ENCODE assay signal across 8 mouse cellular contexts in genomic region chr6:50526597-50527024, GRCm38 (mm10). TPM values are rescaled to one million over a fixed set of nuclear protein-coding genes. Genes with fewer than 3 reads are reported as not detected.
DNase-seq lines count a peak whose midpoint lies in the region; ATAC-seq and TF ChIP-seq lines count a peak whose summit lies in the region.

No protein-coding gene starts in this region.

- no peak for TF ChIP-seq EP300 in ES-Bruce4 (IDR thresholded peaks at IDR 0.05; ENCODE audit: insufficient read depth, low read depth, low read length)

- no peaks in the 10 kb centered on the region for H3K27me3 ChIP-seq in ES-Bruce4 (ENCODE audit: control insufficient read depth, insufficient read depth, low read length, poor library complexity, severe bottlenecking)
- 0 out of 2 replicates have a peak, but pooled peaks cover 3% of the 10 kb centered on the region for H3K27me3 ChIP-seq in forebrain, embryonic 12.5 days
- H3K27me3 ChIP-seq in kidney, adult 2 months (replicated peaks; ENCODE audit: control insufficient read depth, insufficient read depth, low read length), result no peaks in the 10 kb centered on the region
- no peaks in the 10 kb centered on the region for H3K27me3 ChIP-seq in limb, embryonic 14.5 days (ENCODE audit: control insufficient read depth, insufficient read depth, low read length)
- no peaks in the 10 kb centered on the region for H3K27me3 ChIP-seq in neural tube, embryonic 15.5 days (replicated peaks)

- peak; percentile 50 for TF ChIP-seq CTCF in ES-Bruce4 (IDR thresholded peaks at IDR 0.05; ENCODE audit: low read depth, low read length)
- TF ChIP-seq CTCF in kidney, adult 2 months (conservative IDR thresholded peaks at IDR 0.05; ENCODE audit: insufficient read depth, insufficient read length, low read depth, low read length), result peak; percentile 69

- peak; percentile 46; the same call in 1 of the 2 replicates for ATAC-seq in forebrain, embryonic 12.5 days (ENCODE audit: low FRiP score)
- ATAC-seq in limb, embryonic 14.5 days (ENCODE audit: low FRiP score, low read depth), result peak; percentile 44; the same call in 1 of the 2 replicates
- ATAC-seq in neural tube, embryonic 15.5 days (ENCODE audit: low FRiP score), result peak; percentile 45; the same call in 1 of the 2 replicates

- DNase-seq in 416B (ENCODE audit: low read depth), result peak; percentile 79
- DNase-seq in c-Kit-positive CD71-positive TER-119-positive erythroid progenitor cells, embryonic 14.5 days (ENCODE audit: low spot score), result peak; percentile 50
- DNase-seq in kidney, adult 2 months, result peak; percentile 84
- peak; percentile 92 for DNase-seq in limb, embryonic 14.5 days (ENCODE audit: low spot score)
- peak; percentile 59 to 68 for DNase-seq in urinary bladder, postnatal 36 days (ENCODE audit: low spot score in 2 of 2)

- H3K9me3 ChIP-seq in ES-Bruce4 (replicated peaks; ENCODE audit: control insufficient read depth, insufficient read depth, low read length, poor library complexity, severe bottlenecking), result no peaks in the 10 kb centered on the region
- H3K9me3 ChIP-seq in forebrain, embryonic 12.5 days, result no peaks in the 10 kb centered on the region
- H3K9me3 ChIP-seq in limb, embryonic 14.5 days (ENCODE audit: control insufficient read depth, low read length), result no peaks in the 10 kb centered on the region
- H3K9me3 ChIP-seq in neural tube, embryonic 15.5 days (replicated peaks), result no peaks in the 10 kb centered on the region

- no peak overlapping the region for H3K4me3 ChIP-seq in ES-Bruce4 (ENCODE audit: low read depth, low read length)
- no peak overlapping the region for H3K4me3 ChIP-seq in forebrain, embryonic 12.5 days (replicated peaks)
- H3K4me3 ChIP-seq in kidney, adult 2 months (ENCODE audit: insufficient read depth, low read depth, low read length), result no peak overlapping the region
- H3K4me3 ChIP-seq in limb, embryonic 14.5 days (replicated peaks; ENCODE audit: low read length), result no peak overlapping the region
- no peak overlapping the region for H3K4me3 ChIP-seq in neural tube, embryonic 15.5 days (replicated peaks)

- H3K27ac ChIP-seq in ES-Bruce4 (ENCODE audit: insufficient read depth, low read length), result no peak overlapping the region
- H3K27ac ChIP-seq in forebrain, embryonic 12.5 days, result no peak overlapping the region
- H3K27ac ChIP-seq in kidney, adult 2 months (ENCODE audit: insufficient read depth, low read depth, low read length), result no peak overlapping the region
- no peak overlapping the region; the same call in 1 of the 2 replicates for H3K27ac ChIP-seq in limb, embryonic 14.5 days (replicated peaks; ENCODE audit: low read depth, low read length)
- no peak overlapping the region for H3K27ac ChIP-seq in neural tube, embryonic 15.5 days (replicated peaks)

- H3K9ac ChIP-seq in ES-Bruce4 (ENCODE audit: low read depth, poor library complexity, severe bottlenecking), result no peak overlapping the region
- no peak overlapping the region for H3K9ac ChIP-seq in forebrain, embryonic 12.5 days
- no peak overlapping the region for H3K9ac ChIP-seq in limb, embryonic 14.5 days (ENCODE audit: low read depth, low read length, severe bottlenecking)
- no peak overlapping the region for H3K9ac ChIP-seq in neural tube, embryonic 15.5 days (replicated peaks)

- H3K4me1 ChIP-seq in ES-Bruce4 (ENCODE audit: control insufficient read depth, insufficient read depth, low read length), result no peaks in the 10 kb centered on the region
- no peaks in the 10 kb centered on the region for H3K4me1 ChIP-seq in forebrain, embryonic 12.5 days
- peaks cover 12% of the 10 kb centered on the region; the same call in 1 of the 2 replicates for H3K4me1 ChIP-seq in kidney, adult 2 months (ENCODE audit: control insufficient read depth, insufficient read depth, low read length)
- H3K4me1 ChIP-seq in limb, embryonic 14.5 days (ENCODE audit: control insufficient read depth, insufficient read depth, low read length), result peaks cover 21% of the 10 kb centered on the region
- H3K4me1 ChIP-seq in neural tube, embryonic 15.5 days, result peaks cover 4% of the 10 kb centered on the region; the same call in 1 of the 2 replicates

- no peaks in the 10 kb centered on the region for H3K36me3 ChIP-seq in ES-Bruce4 (ENCODE audit: control insufficient read depth, insufficient read depth, low read length, poor library complexity, severe bottlenecking)
- no peaks in the 10 kb centered on the region for H3K36me3 ChIP-seq in forebrain, embryonic 12.5 days (replicated peaks)
- H3K36me3 ChIP-seq in kidney, adult 2 months (ENCODE audit: control insufficient read depth, insufficient read depth, low read length), result no peaks in the 10 kb centered on the region
- H3K36me3 ChIP-seq in limb, embryonic 14.5 days (ENCODE audit: control insufficient read depth, insufficient read depth, low read length), result no peaks in the 10 kb centered on the region
- no peaks in the 10 kb centered on the region for H3K36me3 ChIP-seq in neural tube, embryonic 15.5 days

- TF ChIP-seq POLR2A in ES-Bruce4 (IDR thresholded peaks at IDR 0.05; ENCODE audit: insufficient read depth, low read length), result no peak
- no peak for TF ChIP-seq POLR2A in kidney, adult 2 months (IDR thresholded peaks at IDR 0.05; ENCODE audit: low read depth, low read length)
- no peak for TF ChIP-seq POLR2A in limb, embryonic 14.5 days (IDR thresholded peaks at IDR 0.05; ENCODE audit: borderline replicate concordance, extremely low read depth, insufficient read depth, insufficient read length)

- H3K4me2 ChIP-seq in forebrain, embryonic 12.5 days, result no peak overlapping the region
- no peak overlapping the region for H3K4me2 ChIP-seq in limb, embryonic 14.5 days (replicated peaks; ENCODE audit: low read depth, low read length, severe bottlenecking)
- no peak overlapping the region for H3K4me2 ChIP-seq in neural tube, embryonic 15.5 days

- WGBS in forebrain, embryonic 12.5 days, result 27% methylated on average over 7 of the region's 7 CpGs
- 15% methylated on average over 7 of the region's 7 CpGs for WGBS in kidney, adult 2 months
- 18% methylated on average over 7 of the region's 7 CpGs for WGBS in limb, embryonic 14.5 days
- 16% methylated on average over 7 of the region's 7 CpGs for WGBS in neural tube, embryonic 15.5 days

RNA-seq across cellular contexts. Expression of gene Cycs, which starts 39.7 kb away (rescaled TPM):
- polyA plus RNA-seq in ES-Bruce4 (2011; ENCODE audit: insufficient read depth, insufficient read length, low read depth, missing spikeins), result 11.9 and 14.7 TPM in 2 replicates
- polyA plus RNA-seq in forebrain, embryonic 12.5 days (2016; fragmentation: Nextera tagmentation; extraction: Ambion mirVana), result 71.1 and 74.1 TPM in 2 replicates
- 6.6 and 12.7 TPM in 2 replicates for polyA plus RNA-seq in kidney, adult 2 months (2012; rRNA removed)
- polyA plus RNA-seq in limb, embryonic 14.5 days (2012; rRNA removed), result 20.7 and 35.9 TPM in 2 replicates
- polyA plus RNA-seq in limb, embryonic 14.5 days (2014; fragmentation: Nextera tagmentation; extraction: Ambion mirVana), result 49.1 and 53.8 TPM in 2 replicates
- polyA plus RNA-seq in neural tube, embryonic 15.5 days (2015; fragmentation: Nextera tagmentation; extraction: Ambion mirVana), result 83.8 and 90.0 TPM in 2 replicates
